Mouse (Mus musculus) cerebellum, adult 2 months (tissue): ENCODE data around the gene Iffo2.

ENCODE experiments used
- CTCF ChIP-seq: fragments of 200-500 bp; IDR thresholded peaks from 2 replicates; pipeline ENCODE4 v1.5.1; 2011; ENCODE audit warnings: low read depth, mild to moderate bottlenecking, control low read depth, low read length, moderate library complexity, borderline replicate concordance; ENCODE audit not compliant: insufficient read depth
- POLR2A ChIP-seq: fragments of 200-500 bp; IDR thresholded peaks from 2 replicates; pipeline ENCODE4 v1.6.1; 2011; ENCODE audit warnings: low read length, control low read depth, borderline replicate concordance; ENCODE audit not compliant: insufficient read depth

DNA sequence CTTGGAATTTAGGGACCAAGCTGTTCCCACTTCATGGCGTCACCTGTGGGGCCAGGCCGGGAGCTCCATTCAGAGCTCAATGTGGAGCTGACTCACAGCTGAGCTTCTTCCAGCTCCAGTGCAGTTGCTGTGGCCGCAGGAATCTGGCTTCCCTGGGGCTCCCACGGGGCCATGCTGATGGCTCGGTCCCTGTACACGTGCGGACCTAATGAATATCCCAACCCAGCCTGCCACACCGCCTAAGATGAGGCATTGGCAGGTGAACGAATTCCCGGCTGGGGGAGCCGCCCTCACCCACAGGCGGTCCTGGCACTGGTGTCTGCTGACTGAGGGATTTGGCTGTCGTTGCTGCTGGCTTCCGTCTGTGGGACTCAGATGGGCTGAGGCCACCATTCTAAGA is 29.5 kb upstream of the Iffo2 start:
- no peak for TF ChIP-seq POLR2A
- no peak for TF ChIP-seq CTCF
